ENCODE assay signal across 13 mouse cellular contexts in genomic region chr19:38478286-38478685, GRCm38 (mm10). TPM values are rescaled to one million over a fixed set of nuclear protein-coding genes. Genes with fewer than 3 reads are reported as not detected.
A peak's percentile ranks its signal among the peaks of the same experiment; 100 is the strongest.
DNase-seq lines count a peak whose midpoint lies in the region; ATAC-seq and TF ChIP-seq lines count a peak whose summit lies in the region.
"Had no signal": no experiment of that assay in that cellular context is flagged by ENCODE, and none has a peak within 500 bp of the region (broad histone marks: within the 10 kb centered on the region; RNA-seq: fewer than 3 reads in every experiment).

No protein-coding gene starts in this region.

- no peak overlapping the region for H3K4me2 ChIP-seq in kidney, postnatal 0 days (ENCODE audit: low read length)
- H3K4me2 ChIP-seq in forebrain, embryonic 13.5 days, result no peak overlapping the region
- no peak overlapping the region for H3K4me2 ChIP-seq in midbrain, embryonic 14.5 days (ENCODE audit: low read length)
- H3K4me2 ChIP-seq: embryonic facial prominence, embryonic 15.5 days; liver, embryonic 11.5 days had no signal

- H3K9me3 ChIP-seq in kidney, postnatal 0 days (replicated peaks; ENCODE audit: low read length), result no peaks in the 10 kb centered on the region
- H3K9me3 ChIP-seq in forebrain, embryonic 13.5 days (replicated peaks), result no peaks in the 10 kb centered on the region
- H3K9me3 ChIP-seq in midbrain, embryonic 14.5 days (ENCODE audit: control insufficient read depth, low read length), result no peaks in the 10 kb centered on the region
- H3K9me3 ChIP-seq: embryonic facial prominence, embryonic 15.5 days had no signal

- intact Hi-C loops in gastrocnemius, adult 2 months (cut with DNase I), result loop anchor here (5.0 kb wide), 1 partner anchor 229 kb away; no protein-coding TSS in a partner anchor
- intact Hi-C loops in gastrocnemius, postnatal 14 days (cut with DNase I; ENCODE audit: low total_unique reads), result no loop called here

- ATAC-seq in kidney, postnatal 0 days (replicated peaks; ENCODE audit: low FRiP score, low read depth), result peak; percentile 42; the same call in 1 of the 2 replicates
- ATAC-seq in forebrain, embryonic 13.5 days, result no peak
- no peak for ATAC-seq in midbrain, embryonic 14.5 days (ENCODE audit: low FRiP score, low TSS enrichment)

- no peak overlapping the region for H3K9ac ChIP-seq in kidney, postnatal 0 days (ENCODE audit: low read depth, low read length)
- H3K9ac ChIP-seq in forebrain, embryonic 13.5 days, result no peak overlapping the region
- H3K9ac ChIP-seq in midbrain, embryonic 14.5 days (replicated peaks; ENCODE audit: low read length), result no peak overlapping the region
- H3K9ac ChIP-seq: embryonic facial prominence, embryonic 15.5 days had no signal

- TF ChIP-seq CTCF in gastrocnemius, adult 2 months (IDR thresholded peaks at IDR 0.05), result no peak
- TF ChIP-seq CTCF in kidney, postnatal 0 days (IDR thresholded peaks at IDR 0.05; ENCODE audit: low read depth), result no peak

- H3K36me3 ChIP-seq in kidney, postnatal 0 days (ENCODE audit: insufficient read depth, low read length), result no peaks in the 10 kb centered on the region
- H3K36me3 ChIP-seq in forebrain, embryonic 13.5 days (ENCODE audit: poor library complexity, severe bottlenecking), result no peaks in the 10 kb centered on the region
- H3K36me3 ChIP-seq in midbrain, embryonic 14.5 days (ENCODE audit: control insufficient read depth, insufficient read depth, low read length), result no peaks in the 10 kb centered on the region
- H3K36me3 ChIP-seq: embryonic facial prominence, embryonic 15.5 days had no signal

- WGBS in kidney, postnatal 0 days, result 23% methylated on average over 5 of the region's 5 CpGs
- WGBS in forebrain, embryonic 13.5 days, result 41% methylated on average over 5 of the region's 5 CpGs
- 39% methylated on average over 5 of the region's 5 CpGs for WGBS in midbrain, embryonic 14.5 days

- no peaks in the 10 kb centered on the region for H3K4me1 ChIP-seq in kidney, postnatal 0 days (replicated peaks; ENCODE audit: insufficient read depth, low read length)
- peaks cover 54% of the 10 kb centered on the region for H3K4me1 ChIP-seq in forebrain, embryonic 13.5 days
- H3K4me1 ChIP-seq in midbrain, embryonic 14.5 days (ENCODE audit: control insufficient read depth, insufficient read depth, low read length), result peaks cover 28% of the 10 kb centered on the region

- H3K27me3 ChIP-seq in kidney, postnatal 0 days (ENCODE audit: insufficient read depth, low read length), result peaks cover 5% of the 10 kb centered on the region
- peaks cover 21% of the 10 kb centered on the region for H3K27me3 ChIP-seq in forebrain, embryonic 13.5 days
- peaks cover 11% of the 10 kb centered on the region; the same call in 1 of the 2 replicates for H3K27me3 ChIP-seq in midbrain, embryonic 14.5 days (ENCODE audit: control insufficient read depth, insufficient read depth, low read length)

- H3K4me3 ChIP-seq in gastrocnemius, adult 2 months, result no peak overlapping the region
- H3K4me3 ChIP-seq in kidney, postnatal 0 days (replicated peaks; ENCODE audit: low read depth, low read length), result no peak overlapping the region
- H3K4me3 ChIP-seq in forebrain, embryonic 13.5 days, result no peak overlapping the region
- H3K4me3 ChIP-seq in midbrain, embryonic 14.5 days (replicated peaks; ENCODE audit: low read depth, low read length), result no peak overlapping the region
- H3K4me3 ChIP-seq: embryonic facial prominence, embryonic 15.5 days had no signal

- 0 out of 2 replicates have a peak overlapping the region, but pooled peaks have one; percentile 16 for H3K27ac ChIP-seq in gastrocnemius, adult 2 months
- H3K27ac ChIP-seq in kidney, postnatal 0 days, result no peak overlapping the region
- H3K27ac ChIP-seq in forebrain, embryonic 13.5 days, result peak overlapping the region; percentile 85
- H3K27ac ChIP-seq in midbrain, embryonic 14.5 days (replicated peaks; ENCODE audit: low read depth, low read length), result 0 out of 2 replicates have a peak overlapping the region, but pooled peaks have one; percentile 13
- H3K27ac ChIP-seq: embryonic facial prominence, embryonic 15.5 days had no signal

- DNase-seq in gastrocnemius, adult 2 months, result no peak
- no peak for DNase-seq in gastrocnemius, postnatal 10 days
- peak; percentile 71 for DNase-seq in kidney, postnatal 0 days (ENCODE audit: low spot score)
- no peak for DNase-seq in kidney, adult 8-10 months
- no peak for DNase-seq in midbrain, embryonic 14.5 days
- no peak for DNase-seq in urinary bladder, postnatal 10 days (ENCODE audit: low spot score)
- DNase-seq in gastrocnemius, postnatal 14 days, result no peak
- DNase-seq: cerebellum, adult 9-11 months; kidney, adult 11 months; right cerebral cortex, adult 18-20 months had no signal

RNA-seq across cellular contexts. Expression of gene Plce1, which starts 2.6 kb away (rescaled TPM):
- 1 to 10 TPM; 5.1 to 8.5 TPM for total RNA-seq in gastrocnemius, adult 2 months (2021)
- total RNA-seq in gastrocnemius, postnatal 10 days (2021), result 10 to 100 TPM; 18.6 to 23.0 TPM
- 2.5 and 3.9 TPM in 2 replicates for polyA plus RNA-seq in kidney, postnatal 0 days (2015; fragmentation: Nextera tagmentation; extraction: Ambion mirVana)
- 5.4 and 5.6 TPM in 2 replicates for polyA plus RNA-seq in forebrain, embryonic 13.5 days (2015; fragmentation: Nextera tagmentation; extraction: Ambion mirVana)
- polyA plus RNA-seq in midbrain, embryonic 14.5 days (2014; fragmentation: Nextera tagmentation; extraction: Ambion mirVana), result 2.9 and 4.3 TPM in 2 replicates
- total RNA-seq in gastrocnemius, postnatal 14 days (2021), result 10 to 100 TPM in 1 of 2 experiments, 1 to 10 TPM in 1; 9.6 to 11.0 TPM
